Mouse (Mus musculus) E14TG2a.4 (cell line): Measurements from ENCODE around the gene March8.

Source experiments
- H3K27me3 ChIP-seq: 2 replicates; pipeline ENCODE4 v1.6.1; 2014; ENCODE audit warnings: low read length, control low read depth; ENCODE audit not compliant: insufficient read depth
- H3K36me3 ChIP-seq: 2 replicates; pipeline ENCODE4 v1.6.1; 2014; ENCODE audit warnings: low read length, control low read depth; ENCODE audit not compliant: insufficient read depth
- H3K4me1 ChIP-seq: replicated peaks from 2 replicates; pipeline ENCODE4 v1.6.1; 2014; ENCODE audit warnings: low read depth, low read length, control low read depth
- H3K4me3 ChIP-seq: replicated peaks from 2 replicates; pipeline ENCODE4 v1.5.1; 2014; ENCODE audit warnings: mild to moderate bottlenecking, low read length
- H3K9me3 ChIP-seq: 2 replicates; pipeline ENCODE4 v1.6.1; 2014; ENCODE audit warnings: low read length, control low read depth
- CTCF ChIP-seq: conservative IDR thresholded peaks from 2 replicates; pipeline ENCODE4 v1.5.1; 2014; ENCODE audit warnings: low read length
- NANOG ChIP-seq: IDR thresholded peaks from 2 replicates; pipeline ENCODE4 v1.6.1; 2014; ENCODE audit warnings: borderline replicate concordance, low read length, mixed read lengths
- POU5F1 ChIP-seq: IDR thresholded peaks from 2 replicates; pipeline ENCODE4 v1.6.1; 2014; ENCODE audit warnings: low read length, borderline replicate concordance

The March8 gene

DNA sequence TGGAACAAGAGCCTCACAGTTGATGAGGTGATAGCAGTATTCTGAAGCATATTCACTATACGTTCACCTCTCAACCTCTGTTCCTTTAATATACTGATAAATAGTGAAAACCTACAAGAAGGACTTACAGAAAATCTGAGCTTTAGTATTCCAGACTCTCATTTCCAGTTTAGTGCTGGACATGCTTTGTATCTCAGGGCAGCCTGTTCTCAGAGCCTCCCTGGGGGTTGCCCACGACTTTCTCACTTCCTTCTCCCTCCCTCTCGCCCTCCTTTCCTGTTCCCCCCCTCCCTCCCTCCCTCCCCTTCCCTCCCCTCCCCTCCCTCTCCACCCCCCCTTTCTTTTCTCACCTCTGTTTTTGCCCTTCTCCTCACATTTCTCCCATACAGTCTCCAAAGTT lies 42.3 kb downstream of the March8 start:
- peaks cover 3% of the 10 kb centered on the region for H3K4me1 ChIP-seq
- H3K9me3 ChIP-seq = no peaks in the 10 kb centered on the region
- TF ChIP-seq CTCF (no peak), NANOG (no peak), POU5F1 (no peak)
- H3K4me3 ChIP-seq = no peak overlapping the region
- no peaks in the 10 kb centered on the region for H3K27me3 ChIP-seq
- H3K36me3 ChIP-seq = peaks cover 8% of the 10 kb centered on the region; the same call in 1 of the 2 replicates

DNA sequence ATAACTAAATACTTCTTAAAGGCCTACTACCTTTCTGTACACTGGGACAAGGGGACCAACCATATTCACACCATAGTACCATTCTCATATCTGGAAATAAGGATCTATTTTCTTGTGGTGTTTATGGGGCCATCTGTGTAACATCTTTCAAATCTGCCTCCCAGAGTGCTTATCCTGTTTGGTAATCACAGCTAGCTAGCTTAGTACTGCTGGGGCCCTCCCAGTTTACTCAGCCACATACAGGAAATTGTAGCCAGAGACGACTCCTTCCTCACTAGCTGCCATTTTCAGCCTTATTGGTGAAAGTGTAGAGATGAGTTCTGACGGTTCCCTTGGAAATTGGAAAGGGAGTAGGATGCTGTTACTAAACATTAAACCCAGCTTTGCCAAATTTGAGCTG lies 43.8 kb downstream of the March8 start:
- H3K4me3 ChIP-seq = no peak overlapping the region
- H3K9me3 ChIP-seq = no peaks in the 10 kb centered on the region
- peaks cover 14% of the 10 kb centered on the region for H3K4me1 ChIP-seq
- H3K36me3 ChIP-seq = peaks cover 7% of the 10 kb centered on the region; the same call in 1 of the 2 replicates
- no peak for TF ChIP-seq CTCF
- TF ChIP-seq NANOG = no peak
- no peak for TF ChIP-seq POU5F1
- H3K27me3 ChIP-seq = no peaks in the 10 kb centered on the region

- Histone ChIP-seq H3K4me3 (no peak overlapping the region), H3K4me1 (peaks cover 14% of the 10 kb centered on the region), H3K36me3 (peaks cover 4% of the 10 kb centered on the region; the same call in 1 of the 2 replicates), H3K27me3 (no peaks in the 10 kb centered on the region), H3K9me3 (no peaks in the 10 kb centered on the region)
- TF ChIP-seq CTCF (no peak), POU5F1 (no peak), NANOG (no peak)
These were observed 45.8 kb downstream of the March8 start for GRCm38 (mm10) chr6:116383582-116383981.

GRCm38 (mm10) chr6:116385194-116386044 lies 47.6 kb downstream of the March8 start:
- Histone ChIP-seq H3K36me3 (no peaks in the 10 kb centered on the region), H3K4me3 (no peak overlapping the region), H3K4me1 (peaks cover 14% of the 10 kb centered on the region), H3K9me3 (no peaks in the 10 kb centered on the region), H3K27me3 (no peaks in the 10 kb centered on the region)
- TF ChIP-seq CTCF = no peak
- no peak for TF ChIP-seq NANOG
- no peak for TF ChIP-seq POU5F1

GRCm38 (mm10) chr6:116386045-116386415 lies 48.2 kb downstream of the March8 start:
- Histone ChIP-seq H3K9me3 (no peaks in the 10 kb centered on the region), H3K27me3 (no peaks in the 10 kb centered on the region), H3K4me3 (no peak overlapping the region), H3K36me3 (no peaks in the 10 kb centered on the region), H3K4me1 (peaks cover 14% of the 10 kb centered on the region)
- TF ChIP-seq NANOG = no peak
- TF ChIP-seq CTCF = no peak
- no peak for TF ChIP-seq POU5F1

- TF ChIP-seq CTCF (no peak), NANOG (no peak), POU5F1 (no peak)
- Histone ChIP-seq H3K4me1 (peaks cover 14% of the 10 kb centered on the region), H3K9me3 (no peaks in the 10 kb centered on the region), H3K27me3 (no peaks in the 10 kb centered on the region), H3K4me3 (no peak overlapping the region), H3K36me3 (no peaks in the 10 kb centered on the region)
These were observed 48.7 kb downstream of the March8 start for GRCm38 (mm10) chr6:116386506-116386905.

DNA sequence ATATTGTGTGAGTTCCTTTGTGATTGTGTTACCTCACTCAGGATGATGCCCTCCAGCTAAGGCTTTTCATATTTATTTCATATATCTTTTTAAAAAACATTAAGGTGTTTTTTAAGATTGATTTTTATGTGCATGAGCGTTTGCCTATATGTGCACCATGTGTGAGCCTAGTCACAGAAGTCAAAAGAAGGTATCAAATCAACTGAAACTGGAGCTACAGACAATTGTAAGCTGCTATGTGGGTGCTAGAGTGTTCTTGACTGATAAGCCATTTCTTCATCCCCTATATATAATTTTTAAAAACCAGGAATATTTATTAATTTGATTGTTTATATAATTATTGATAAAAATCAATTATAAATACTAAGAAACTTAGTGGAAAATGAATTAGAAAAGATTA lies 50.2 kb downstream of the March8 start:
- H3K9me3 ChIP-seq = no peaks in the 10 kb centered on the region
- peaks cover 14% of the 10 kb centered on the region for H3K4me1 ChIP-seq
- H3K27me3 ChIP-seq = no peaks in the 10 kb centered on the region
- H3K4me3 ChIP-seq = no peak overlapping the region
- TF ChIP-seq POU5F1 = no peak
- TF ChIP-seq NANOG = no peak
- no peak for TF ChIP-seq CTCF
- H3K36me3 ChIP-seq = no peaks in the 10 kb centered on the region

- H3K36me3 ChIP-seq = no peaks in the 10 kb centered on the region
- H3K4me3 ChIP-seq = no peak overlapping the region
- H3K4me1 ChIP-seq = peaks cover 13% of the 10 kb centered on the region
- TF ChIP-seq CTCF = no peak
- TF ChIP-seq NANOG = no peak
- no peak for TF ChIP-seq POU5F1
- H3K27me3 ChIP-seq = no peaks in the 10 kb centered on the region
- H3K9me3 ChIP-seq = no peaks in the 10 kb centered on the region
These were observed 51.7 kb downstream of the March8 start for GRCm38 (mm10) chr6:116389481-116389880.
